Mouse (Mus musculus) G1E (cell line): ENCODE measurements at regions not wholly inside any gene's neighbourhood (a gene's known extent, or its start where the extent isn't known, plus 50 kb on each side); places are given as distances from the start of the nearest gene placed in this dataset.

Experiments used
- CTCF ChIP-seq: IDR thresholded peaks from 2 replicates; pipeline ENCODE4 v1.5.1; 2012; ENCODE audit warnings: low read depth, low read length, inconsistent platforms, mixed read lengths
- GATA1 ChIP-seq: IDR thresholded peaks from 2 replicates; pipeline ENCODE4 v1.6.1; 2012; ENCODE audit warnings: borderline replicate concordance, low read length, inconsistent platforms, mixed read lengths
- GATA2 ChIP-seq: IDR thresholded peaks from 2 replicates; pipeline ENCODE4 v1.6.1; 2012; ENCODE audit warnings: low read depth, low read length, inconsistent platforms, borderline replicate concordance
- TAL1 ChIP-seq: conservative IDR thresholded peaks from 2 replicates; pipeline ENCODE4 v1.6.1; 2012; ENCODE audit warnings: low read depth, low read length, inconsistent platforms, mixed read lengths

DNA sequence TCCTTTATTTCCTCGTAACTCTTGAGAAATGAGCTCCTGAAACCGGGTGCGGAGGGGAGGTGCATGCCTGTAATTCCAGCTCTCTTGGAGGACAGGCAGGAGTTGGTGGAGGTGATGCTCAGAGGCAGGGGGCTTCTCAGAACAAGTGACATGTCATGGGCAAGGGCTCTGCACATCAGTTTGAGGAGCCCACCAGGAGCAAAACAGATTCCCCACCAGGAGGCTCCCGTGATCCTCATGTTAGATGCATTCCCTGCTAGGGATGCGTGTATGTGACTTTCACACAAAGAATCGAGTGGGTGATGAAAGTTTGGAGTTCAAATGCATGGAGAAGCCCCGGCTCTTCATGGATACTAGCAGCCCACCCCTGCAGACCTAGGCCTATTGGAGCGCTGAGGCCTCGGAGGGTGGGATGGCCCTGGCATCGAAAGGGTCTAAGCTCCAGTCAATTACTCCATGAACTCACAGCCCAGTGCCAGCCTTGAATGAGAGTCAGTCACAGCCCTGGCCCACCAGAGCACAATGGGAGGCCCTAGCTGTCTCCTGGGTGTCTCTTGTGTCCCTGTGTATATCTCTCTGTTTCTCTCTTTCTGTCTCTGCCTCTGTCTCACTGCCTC lies 150.1 kb upstream of the A430005L14Rik start:
- TF ChIP-seq CTCF (no peak), TAL1 (no peak), GATA1 (no peak), GATA2 (no peak)
